Mouse (Mus musculus) macrophage (primary cell): ENCODE data around the gene Cib1. TPM values are rescaled to one million over a fixed set of nuclear protein-coding genes. Genes with fewer than 3 reads are reported as not detected.

Experiments used
- H3K27ac ChIP-seq: fragments of 350-480 bp; formaldehyde crosslinking; 2 replicates; pipeline ENCODE4 v1.9.0; 2021
- H3K36me3 ChIP-seq: fragments of 350-480 bp; formaldehyde crosslinking; 2 replicates; pipeline ENCODE4 v1.9.0; 2021; ENCODE audit errors: inconsistent target
- H3K4me3 ChIP-seq: fragments of 350-480 bp; formaldehyde crosslinking; 2 replicates; pipeline ENCODE4 v1.9.0; 2021; ENCODE audit errors: inconsistent target
- H3K79me2 ChIP-seq: fragments of 350-480 bp; formaldehyde crosslinking; 2 replicates; pipeline ENCODE4 v1.9.0; 2021; ENCODE audit errors: inconsistent target
- WGBS: methylation state at CpG from one replicate; pipeline ENCODE4 v1.1.7; 2026; ENCODE audit warnings: inconsistent platforms; ENCODE audit not compliant: missing documents; 5-methylcytosine and 5-hydroxymethylcytosine counted together
- polyA plus RNA-seq: library from polyadenylated mRNA; stranded (reverse); fragments of 250-400 nt; gene quantifications from 3 replicates; pipeline ENCODE4 v1.2.4, GENCODE M21; 2018; ENCODE audit warnings: inconsistent platforms

Gene Cib1
- polyA plus RNA-seq, 1 experiment from 2014 or later: 28.5 TPM

GRCm38 (mm10) chr7:80191455-80191854 lies 41.2 kb downstream of the Cib1 start:
- peak overlapping the region; percentile 84 for H3K27ac ChIP-seq
- H3K4me3 ChIP-seq: no peak overlapping the region
- no peaks in the 10 kb centered on the region for H3K36me3 ChIP-seq
- H3K79me2 ChIP-seq: no peaks in the 10 kb centered on the region
- WGBS: 31% methylated on average over 5 of the region's 5 CpGs

GRCm38 (mm10) chr7:80189147-80189933 lies 43.3 kb downstream of the Cib1 start:
- H3K27ac ChIP-seq: no peak overlapping the region
- H3K79me2 ChIP-seq: no peaks in the 10 kb centered on the region
- WGBS: 84% methylated on average over 11 of the region's 11 CpGs

GRCm38 (mm10) chr7:80188579-80189125 lies 44.0 kb downstream of the Cib1 start:
- Histone ChIP-seq H3K79me2 (no peaks in the 10 kb centered on the region), H3K36me3 (no peaks in the 10 kb centered on the region), H3K4me3 (no peak overlapping the region), H3K27ac (no peak overlapping the region)
- 100% methylated on average over 2 of the region's 2 CpGs for WGBS

More at GRCm38 (mm10) chr7:80189147-80189933, 43.3 kb downstream of the Cib1 start:
- Histone ChIP-seq H3K36me3 (no peaks in the 10 kb centered on the region), H3K4me3 (no peak overlapping the region)

- WGBS: 91% methylated on average over 12 of the region's 12 CpGs
- Histone ChIP-seq H3K79me2 (no peaks in the 10 kb centered on the region), H3K27ac (no peak overlapping the region), H3K4me3 (no peak overlapping the region), H3K36me3 (no peaks in the 10 kb centered on the region)
These were observed 45.1 kb downstream of the Cib1 start for GRCm38 (mm10) chr7:80187501-80187900.

- Histone ChIP-seq H3K27ac (no peak within 1 kb of the TSS), H3K36me3 (no peaks in the 10 kb centered on the region), H3K4me3 (no peak within 1 kb of the TSS), H3K79me2 (no peaks in the 10 kb centered on the region)
- WGBS: 15% methylated on average over 51 of the region's 51 CpGs
These were observed 45.9 kb downstream of the Cib1 start, which contains the start of gene Sema4b for GRCm38 (mm10) chr7:80186531-80187296. Gene Sema4b (plus strand): TSS chr7:80186841.

- Histone ChIP-seq H3K36me3 (no peaks in the 10 kb centered on the region), H3K79me2 (no peaks in the 10 kb centered on the region), H3K4me3 (no peak overlapping the region), H3K27ac (no peak overlapping the region)
- 93% methylated on average over 8 of the region's 8 CpGs for WGBS
These were observed 46.6 kb downstream of the Cib1 start for GRCm38 (mm10) chr7:80186021-80186420.

GRCm38 (mm10) chr7:80184968-80185367 lies 47.6 kb downstream of the Cib1 start:
- Histone ChIP-seq H3K27ac (no peak overlapping the region), H3K36me3 (no peaks in the 10 kb centered on the region), H3K4me3 (no peak overlapping the region), H3K79me2 (no peaks in the 10 kb centered on the region)
- WGBS: 42% methylated on average over 6 of the region's 6 CpGs

- H3K79me2 ChIP-seq: no peaks in the 10 kb centered on the region
- no peak overlapping the region for H3K4me3 ChIP-seq
- H3K27ac ChIP-seq: no peak overlapping the region
- 27% methylated on average over 4 of the region's 4 CpGs for WGBS
- H3K36me3 ChIP-seq: no peaks in the 10 kb centered on the region
These were observed 48.1 kb downstream of the Cib1 start for GRCm38 (mm10) chr7:80184551-80184950.

- H3K27ac ChIP-seq: no peak overlapping the region
- H3K4me3 ChIP-seq: no peak overlapping the region
- H3K36me3 ChIP-seq: no peaks in the 10 kb centered on the region
- no peaks in the 10 kb centered on the region for H3K79me2 ChIP-seq
- 86% methylated on average over 4 of the region's 5 CpGs for WGBS
These were observed 48.6 kb downstream of the Cib1 start for GRCm38 (mm10) chr7:80183969-80184368.

- H3K27ac ChIP-seq: no peak overlapping the region
- H3K36me3 ChIP-seq: no peaks in the 10 kb centered on the region
- no peaks in the 10 kb centered on the region for H3K79me2 ChIP-seq
- no peak overlapping the region for H3K4me3 ChIP-seq
- WGBS: 100% methylated on average over 1 of the region's 1 CpGs
These were observed 49.1 kb downstream of the Cib1 start for GRCm38 (mm10) chr7:80183466-80183865.

GRCm38 (mm10) chr7:80182139-80182538 lies 50.5 kb downstream of the Cib1 start:
- no peak overlapping the region for H3K4me3 ChIP-seq
- no peaks in the 10 kb centered on the region for H3K36me3 ChIP-seq
- no peaks in the 10 kb centered on the region for H3K79me2 ChIP-seq
- no peak overlapping the region for H3K27ac ChIP-seq

GRCm38 (mm10) chr7:80181078-80181477 lies 51.5 kb downstream of the Cib1 start:
- Histone ChIP-seq H3K36me3 (no peaks in the 10 kb centered on the region), H3K79me2 (no peaks in the 10 kb centered on the region), H3K27ac (no peak overlapping the region), H3K4me3 (no peak overlapping the region)
- WGBS: 56% methylated on average over 2 of the region's 2 CpGs

GRCm38 (mm10) chr7:80180202-80180601 lies 52.4 kb downstream of the Cib1 start:
- Histone ChIP-seq H3K4me3 (no peak overlapping the region), H3K27ac (no peak overlapping the region), H3K36me3 (no peaks in the 10 kb centered on the region), H3K79me2 (no peaks in the 10 kb centered on the region)
- WGBS: 82% methylated on average over 3 of the region's 3 CpGs

- Histone ChIP-seq H3K27ac (peak overlapping the region; percentile 17; the same call in 1 of the 2 replicates), H3K36me3 (no peaks in the 10 kb centered on the region), H3K4me3 (no peak overlapping the region), H3K79me2 (no peaks in the 10 kb centered on the region)
- 52% methylated on average over 6 of the region's 6 CpGs for WGBS
These were observed 52.8 kb downstream of the Cib1 start for GRCm38 (mm10) chr7:80179790-80180189.

- WGBS: 63% methylated on average over 6 of the region's 6 CpGs
- no peak overlapping the region for H3K4me3 ChIP-seq
- no peaks in the 10 kb centered on the region for H3K36me3 ChIP-seq
- 0 out of 2 replicates have a peak overlapping the region, but pooled peaks have one; percentile 17 for H3K27ac ChIP-seq
- no peaks in the 10 kb centered on the region for H3K79me2 ChIP-seq
These were observed 53.3 kb downstream of the Cib1 start for GRCm38 (mm10) chr7:80179327-80179726.
